Mouse (Mus musculus): ENCODE measurements around the gene Denr. TPM values are rescaled to one million over a fixed set of nuclear protein-coding genes. Genes with fewer than 3 reads are reported as not detected.

Denr gene
- polyA plus RNA-seq, 1 experiment from 2014 or later = 156 TPM

DNA sequence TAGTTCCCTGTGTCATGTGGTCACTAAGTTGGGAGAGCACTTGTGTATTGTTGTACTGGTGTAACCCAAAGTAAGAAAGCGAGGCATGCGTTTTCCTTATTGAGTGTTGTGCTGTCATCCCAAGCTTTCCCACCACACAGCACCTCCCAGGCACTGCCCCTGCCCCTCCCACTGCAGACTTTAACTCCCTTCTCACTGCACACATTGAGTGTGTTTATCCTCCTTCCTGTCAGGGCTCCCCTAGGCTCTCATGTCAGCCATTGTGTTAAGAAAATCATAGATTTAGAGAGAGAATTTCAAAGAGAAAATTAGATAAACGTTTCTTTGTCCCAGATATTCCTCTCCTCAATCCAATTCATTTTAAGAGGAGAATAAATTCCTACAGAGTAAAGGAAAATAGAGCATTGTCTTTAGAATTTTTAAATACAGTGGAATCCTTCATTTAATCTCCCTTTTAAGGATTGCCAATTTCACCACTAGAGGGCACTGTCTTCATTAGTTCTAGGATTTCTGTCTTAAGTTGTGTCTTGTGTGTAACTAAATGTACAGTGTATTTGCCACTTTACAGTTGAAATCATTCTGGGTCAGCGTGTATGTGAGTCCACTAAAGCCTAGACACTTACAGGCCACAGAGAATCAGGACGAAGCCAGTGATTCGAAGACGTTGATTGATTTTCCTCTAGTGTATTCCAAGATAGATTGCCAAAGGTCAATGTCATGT is 40.2 kb downstream of the Denr start:
- no peak for ATAC-seq (replicated peaks; ENCODE audit: low FRiP score)
- H3K9ac ChIP-seq (ENCODE audit: low read depth, low read length) = no peak overlapping the region
- no peak overlapping the region for H3K27ac ChIP-seq (ENCODE audit: low read depth, low read length)
- 53% methylated on average over 7 of the region's 7 CpGs for WGBS
- no peaks in the 10 kb centered on the region for H3K27me3 ChIP-seq (replicated peaks; ENCODE audit: control insufficient read depth, insufficient read depth, low read length)
- no peaks in the 10 kb centered on the region for H3K36me3 ChIP-seq (ENCODE audit: control insufficient read depth, insufficient read depth, low read length)
- no peaks in the 10 kb centered on the region for H3K4me1 ChIP-seq (replicated peaks; ENCODE audit: control insufficient read depth, insufficient read depth, low read length)
- DNase-seq (ENCODE audit: low spot score) = no peak
- H3K4me3 ChIP-seq (ENCODE audit: low read depth, low read length) = no peak overlapping the region
- no peak overlapping the region for H3K4me2 ChIP-seq
- no peaks in the 10 kb centered on the region for H3K9me3 ChIP-seq (ENCODE audit: control insufficient read depth, low read length)

DNA sequence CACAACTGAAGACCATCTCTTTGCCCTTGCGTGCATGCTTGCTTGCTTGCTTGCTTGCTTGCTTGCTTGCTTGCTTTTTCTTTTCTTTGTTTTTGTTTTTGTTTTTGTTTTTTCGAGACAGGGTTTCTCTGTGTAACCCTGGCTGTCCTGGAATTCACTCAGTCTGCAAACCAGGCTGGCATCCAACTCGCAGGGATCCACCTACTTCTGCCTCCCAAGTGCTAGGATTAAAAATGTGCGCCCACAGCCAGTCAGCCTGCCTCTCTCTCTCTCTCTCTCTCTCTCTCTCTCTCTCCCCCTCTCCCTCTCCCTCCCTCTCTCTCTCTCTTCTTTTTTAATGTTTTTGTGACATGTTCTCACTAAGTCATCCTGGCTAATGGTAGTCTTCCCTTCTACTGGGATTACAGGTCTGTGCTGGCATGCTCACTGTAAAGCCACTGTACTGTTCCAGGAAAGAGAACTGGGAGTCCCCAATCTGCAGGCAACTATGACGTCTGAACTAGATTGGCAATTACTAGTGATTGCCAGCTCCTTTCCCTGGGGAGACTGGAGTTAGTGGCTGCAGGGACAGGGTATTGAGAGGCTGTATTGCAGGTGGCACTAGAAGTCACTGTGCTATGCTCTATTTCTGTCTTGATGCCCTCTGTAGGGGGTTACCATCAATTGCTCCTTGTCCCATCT is 45.5 kb downstream of the Denr start:
- Histone ChIP-seq H3K36me3 (ENCODE audit: control insufficient read depth, insufficient read depth, low read length) (no peaks in the 10 kb centered on the region), H3K27ac (ENCODE audit: low read depth, low read length) (no peak overlapping the region), H3K4me3 (ENCODE audit: low read depth, low read length) (no peak overlapping the region), H3K27me3 (replicated peaks; ENCODE audit: control insufficient read depth, insufficient read depth, low read length) (no peaks in the 10 kb centered on the region), H3K9ac (ENCODE audit: low read depth, low read length) (no peak overlapping the region), H3K4me2 (no peak overlapping the region), H3K4me1 (replicated peaks; ENCODE audit: control insufficient read depth, insufficient read depth, low read length) (no peaks in the 10 kb centered on the region), H3K9me3 (ENCODE audit: control insufficient read depth, low read length) (no peaks in the 10 kb centered on the region)
- no peak for ATAC-seq (replicated peaks; ENCODE audit: low FRiP score)
- DNase-seq (ENCODE audit: low spot score) = no peak
- WGBS = 66% methylated on average over 5 of the region's 5 CpGs

GRCm38 (mm10) chr5:123957213-123957612 is 50.2 kb downstream of the Denr start:
- H3K36me3 ChIP-seq (ENCODE audit: control insufficient read depth, insufficient read depth, low read length) = no peaks in the 10 kb centered on the region
- H3K4me1 ChIP-seq (replicated peaks; ENCODE audit: control insufficient read depth, insufficient read depth, low read length) = no peaks in the 10 kb centered on the region
- no peak for DNase-seq (ENCODE audit: low spot score)
- no peaks in the 10 kb centered on the region for H3K27me3 ChIP-seq (replicated peaks; ENCODE audit: control insufficient read depth, insufficient read depth, low read length)
- no peak overlapping the region for H3K4me3 ChIP-seq (ENCODE audit: low read depth, low read length)
- no peak for ATAC-seq (replicated peaks; ENCODE audit: low FRiP score)
- H3K9ac ChIP-seq (ENCODE audit: low read depth, low read length) = no peak overlapping the region
- no peaks in the 10 kb centered on the region for H3K9me3 ChIP-seq (ENCODE audit: control insufficient read depth, low read length)
- no peak overlapping the region for H3K4me2 ChIP-seq
- WGBS = 94% methylated on average over 8 of the region's 8 CpGs
- no peak overlapping the region for H3K27ac ChIP-seq (ENCODE audit: low read depth, low read length)

GRCm38 (mm10) chr5:123959018-123959417 is 52.0 kb downstream of the Denr start:
- Histone ChIP-seq H3K4me1 (replicated peaks; ENCODE audit: control insufficient read depth, insufficient read depth, low read length) (no peaks in the 10 kb centered on the region), H3K4me3 (ENCODE audit: low read depth, low read length) (no peak overlapping the region), H3K9ac (ENCODE audit: low read depth, low read length) (no peak overlapping the region), H3K27me3 (replicated peaks; ENCODE audit: control insufficient read depth, insufficient read depth, low read length) (no peaks in the 10 kb centered on the region), H3K4me2 (no peak overlapping the region), H3K36me3 (ENCODE audit: control insufficient read depth, insufficient read depth, low read length) (no peaks in the 10 kb centered on the region), H3K27ac (ENCODE audit: low read depth, low read length) (no peak overlapping the region), H3K9me3 (ENCODE audit: control insufficient read depth, low read length) (no peaks in the 10 kb centered on the region)
- DNase-seq (ENCODE audit: low spot score) (no peak), ATAC-seq (replicated peaks; ENCODE audit: low FRiP score) (no peak)
- 75% methylated on average over 3 of the region's 3 CpGs for WGBS

- Histone ChIP-seq H3K27me3 (replicated peaks; ENCODE audit: control insufficient read depth, insufficient read depth, low read length) (no peaks in the 10 kb centered on the region), H3K36me3 (ENCODE audit: control insufficient read depth, insufficient read depth, low read length) (no peaks in the 10 kb centered on the region), H3K4me2 (no peak overlapping the region), H3K4me1 (replicated peaks; ENCODE audit: control insufficient read depth, insufficient read depth, low read length) (no peaks in the 10 kb centered on the region), H3K27ac (ENCODE audit: low read depth, low read length) (no peak overlapping the region), H3K9ac (ENCODE audit: low read depth, low read length) (no peak overlapping the region), H3K9me3 (ENCODE audit: control insufficient read depth, low read length) (no peaks in the 10 kb centered on the region), H3K4me3 (ENCODE audit: low read depth, low read length) (no peak overlapping the region)
- 67% methylated on average over 8 of the region's 8 CpGs for WGBS
- DNase-seq (ENCODE audit: low spot score) = no peak
- no peak for ATAC-seq (replicated peaks; ENCODE audit: low FRiP score)
Observed at GRCm38 (mm10) chr5:123960129-123960528, 53.2 kb downstream of the Denr start.

- Histone ChIP-seq H3K27me3 (replicated peaks; ENCODE audit: control insufficient read depth, insufficient read depth, low read length) (no peaks in the 10 kb centered on the region), H3K4me3 (ENCODE audit: low read depth, low read length) (no peak overlapping the region), H3K9me3 (ENCODE audit: control insufficient read depth, low read length) (no peaks in the 10 kb centered on the region), H3K9ac (ENCODE audit: low read depth, low read length) (no peak overlapping the region), H3K4me1 (replicated peaks; ENCODE audit: control insufficient read depth, insufficient read depth, low read length) (no peaks in the 10 kb centered on the region), H3K4me2 (no peak overlapping the region), H3K36me3 (ENCODE audit: control insufficient read depth, insufficient read depth, low read length) (no peaks in the 10 kb centered on the region), H3K27ac (ENCODE audit: low read depth, low read length) (no peak overlapping the region)
- DNase-seq (ENCODE audit: low spot score) (no peak), ATAC-seq (replicated peaks; ENCODE audit: low FRiP score) (no peak)
- 87% methylated on average over 12 of the region's 12 CpGs for WGBS
Observed at GRCm38 (mm10) chr5:123961046-123961445, 54.1 kb downstream of the Denr start.

- 0 out of 2 replicates have a peak, but pooled peaks cover 2% of the 10 kb centered on the region for H3K4me1 ChIP-seq (replicated peaks; ENCODE audit: control insufficient read depth, insufficient read depth, low read length)
- no peak for DNase-seq (ENCODE audit: low spot score)
- no peaks in the 10 kb centered on the region for H3K27me3 ChIP-seq (replicated peaks; ENCODE audit: control insufficient read depth, insufficient read depth, low read length)
- H3K4me3 ChIP-seq (ENCODE audit: low read depth, low read length) = no peak overlapping the region
- H3K9ac ChIP-seq (ENCODE audit: low read depth, low read length) = no peak overlapping the region
- no peak for ATAC-seq (replicated peaks; ENCODE audit: low FRiP score)
- WGBS = 87% methylated on average over 4 of the region's 4 CpGs
- H3K27ac ChIP-seq (ENCODE audit: low read depth, low read length) = no peak overlapping the region
- no peak overlapping the region for H3K4me2 ChIP-seq
- no peaks in the 10 kb centered on the region for H3K9me3 ChIP-seq (ENCODE audit: control insufficient read depth, low read length)
- H3K36me3 ChIP-seq (ENCODE audit: control insufficient read depth, insufficient read depth, low read length) = no peaks in the 10 kb centered on the region
Observed at GRCm38 (mm10) chr5:123964208-123964607, 57.2 kb downstream of the Denr start.

DNA sequence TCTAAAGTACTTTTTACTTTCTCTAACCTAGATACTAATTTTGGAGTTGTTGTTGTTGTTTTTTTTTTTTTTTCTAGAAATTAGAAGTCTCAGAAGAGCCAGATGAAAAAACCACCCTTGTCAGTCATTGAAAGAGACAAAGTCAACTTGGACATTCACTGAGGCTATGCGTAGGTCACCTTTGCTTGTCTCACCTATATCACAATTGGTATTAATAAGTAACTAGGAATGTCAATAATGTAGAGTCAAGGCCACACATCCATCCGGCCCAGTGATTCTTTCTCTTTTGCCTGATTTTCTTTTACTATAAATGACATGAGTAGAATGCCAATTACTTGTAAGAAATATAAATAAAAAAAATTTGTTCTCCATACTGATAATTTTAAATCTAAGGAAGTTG is 59.8 kb downstream of the Denr start:
- no peak overlapping the region for H3K4me2 ChIP-seq
- H3K9ac ChIP-seq (ENCODE audit: low read depth, low read length) = no peak overlapping the region
- no peaks in the 10 kb centered on the region for H3K27me3 ChIP-seq (replicated peaks; ENCODE audit: control insufficient read depth, insufficient read depth, low read length)
- H3K9me3 ChIP-seq (ENCODE audit: control insufficient read depth, low read length) = no peaks in the 10 kb centered on the region
- ATAC-seq (replicated peaks; ENCODE audit: low FRiP score) (no peak), DNase-seq (ENCODE audit: low spot score) (no peak)
- no peaks in the 10 kb centered on the region for H3K36me3 ChIP-seq (ENCODE audit: control insufficient read depth, insufficient read depth, low read length)
- 0 out of 2 replicates have a peak, but pooled peaks cover 2% of the 10 kb centered on the region for H3K4me1 ChIP-seq (replicated peaks; ENCODE audit: control insufficient read depth, insufficient read depth, low read length)
- no peak overlapping the region for H3K27ac ChIP-seq (ENCODE audit: low read depth, low read length)
- no peak overlapping the region for H3K4me3 ChIP-seq (ENCODE audit: low read depth, low read length)
- 72% methylated on average over 2 of the region's 2 CpGs for WGBS

- WGBS = 73% methylated on average over 5 of the region's 5 CpGs
- DNase-seq (ENCODE audit: low spot score) = no peak
- ATAC-seq (replicated peaks; ENCODE audit: low FRiP score) = no peak
- Histone ChIP-seq H3K4me1 (replicated peaks; ENCODE audit: control insufficient read depth, insufficient read depth, low read length) (peaks cover 2% of the 10 kb centered on the region; the same call in 1 of the 2 replicates), H3K4me3 (ENCODE audit: low read depth, low read length) (no peak overlapping the region), H3K9ac (ENCODE audit: low read depth, low read length) (no peak overlapping the region), H3K27me3 (replicated peaks; ENCODE audit: control insufficient read depth, insufficient read depth, low read length) (0 out of 2 replicates have a peak, but pooled peaks cover 2% of the 10 kb centered on the region), H3K27ac (ENCODE audit: low read depth, low read length) (no peak overlapping the region), H3K9me3 (ENCODE audit: control insufficient read depth, low read length) (no peaks in the 10 kb centered on the region), H3K36me3 (ENCODE audit: control insufficient read depth, insufficient read depth, low read length) (no peaks in the 10 kb centered on the region), H3K4me2 (no peak overlapping the region)
Observed at GRCm38 (mm10) chr5:123968468-123968867, 61.5 kb downstream of the Denr start.
